Mouse (Mus musculus): ENCODE measurements around the gene Nav3.
A peak's percentile ranks its signal among the peaks of the same experiment; 100 is the strongest.

The Nav3 gene

GRCm38 (mm10) chr10:109672896-109673295, 783.1 kb downstream of the Nav3 start:
- no peak for DNase-seq (ENCODE audit: low read depth)

GRCm38 (mm10) chr10:109667453-109667852, 788.6 kb downstream of the Nav3 start:
- no peak for DNase-seq (ENCODE audit: low read depth)

GRCm38 (mm10) chr10:109664629-109665317, 791.2 kb downstream of the Nav3 start:
- DNase-seq (ENCODE audit: low read depth) = peak; percentile 61

GRCm38 (mm10) chr10:109651516-109651915, 804.5 kb downstream of the Nav3 start:
- DNase-seq (ENCODE audit: low read depth) = no peak

- no peak for DNase-seq (ENCODE audit: low read depth)
Measured at GRCm38 (mm10) chr10:109643598-109643997, 812.4 kb downstream of the Nav3 start.

- DNase-seq (ENCODE audit: low read depth) = no peak
Measured at GRCm38 (mm10) chr10:109641806-109642205, 814.2 kb downstream of the Nav3 start.

GRCm38 (mm10) chr10:109637702-109638101, 818.3 kb downstream of the Nav3 start:
- no peak for DNase-seq (ENCODE audit: low read depth)
